Mouse (Mus musculus): Measurements from ENCODE around the gene Auts2.

Auts2 gene

DNA sequence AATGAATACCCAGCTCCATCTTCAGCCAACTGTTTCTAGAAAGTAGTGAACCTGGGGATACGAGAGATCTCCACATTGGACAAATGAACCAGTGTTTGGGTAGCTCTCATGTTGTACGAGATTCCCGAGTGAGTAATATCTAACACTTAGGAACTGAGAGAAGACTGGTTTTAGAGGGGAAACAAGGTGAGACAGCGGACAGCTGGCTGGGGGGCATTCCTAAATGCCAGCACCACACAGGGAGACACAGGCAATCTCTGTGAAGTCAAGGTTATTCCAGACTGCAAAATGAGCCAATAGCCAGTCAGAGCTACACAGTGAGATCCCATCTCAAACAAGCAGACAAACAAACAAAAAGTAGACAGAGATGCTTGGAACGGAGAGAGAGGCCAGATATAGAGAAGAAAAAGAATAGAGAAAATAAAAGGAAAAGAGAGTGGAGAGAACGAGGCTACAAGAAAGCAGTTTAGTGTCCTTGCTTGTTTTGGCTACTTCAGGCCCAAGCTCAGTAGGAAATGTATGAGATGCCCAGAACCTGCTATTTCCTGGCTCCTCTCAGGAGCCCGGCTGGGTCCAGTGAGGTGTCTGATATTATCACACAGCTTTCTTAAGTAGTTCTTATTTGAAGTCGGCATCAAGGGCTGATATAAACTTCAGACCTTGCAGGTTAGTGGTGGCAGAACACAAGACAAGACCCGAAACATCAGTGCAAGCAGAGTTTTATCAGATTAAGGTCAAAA is 224.9 kb downstream of the Auts2 start:
- H3K36me3 ChIP-seq (ENCODE audit: control insufficient read depth, insufficient read depth, low read length, poor library complexity, severe bottlenecking) = no peaks in the 10 kb centered on the region
- DNase-seq (ENCODE audit: low read depth, low spot score) = no peak
- no peaks in the 10 kb centered on the region for H3K27me3 ChIP-seq (ENCODE audit: control insufficient read depth, insufficient read depth, low read length, poor library complexity, severe bottlenecking)

DNA sequence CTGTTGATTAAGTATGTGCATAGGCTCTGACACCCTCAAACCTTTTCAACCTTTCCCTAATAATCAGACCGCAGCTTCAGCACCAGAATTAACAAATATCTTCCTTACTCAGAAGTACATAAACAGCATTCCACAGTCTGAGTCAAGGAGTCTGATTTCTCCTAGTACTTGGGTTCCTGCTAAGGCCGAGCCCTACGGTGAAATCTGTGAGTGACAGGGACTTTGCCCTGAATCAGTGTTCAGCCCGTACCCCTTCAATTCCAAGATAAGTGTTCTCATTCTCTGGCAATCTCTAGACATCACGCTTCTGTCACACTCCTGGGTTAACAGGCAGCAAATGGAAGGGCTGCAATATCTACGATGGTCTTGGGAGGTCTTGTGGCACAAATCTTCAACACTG is 226.2 kb downstream of the Auts2 start:
- no peaks in the 10 kb centered on the region for H3K36me3 ChIP-seq (ENCODE audit: control insufficient read depth, insufficient read depth, low read length, poor library complexity, severe bottlenecking)
- no peak for DNase-seq (ENCODE audit: low read depth, low spot score)
- H3K27me3 ChIP-seq (ENCODE audit: control insufficient read depth, insufficient read depth, low read length, poor library complexity, severe bottlenecking) = no peaks in the 10 kb centered on the region

DNA sequence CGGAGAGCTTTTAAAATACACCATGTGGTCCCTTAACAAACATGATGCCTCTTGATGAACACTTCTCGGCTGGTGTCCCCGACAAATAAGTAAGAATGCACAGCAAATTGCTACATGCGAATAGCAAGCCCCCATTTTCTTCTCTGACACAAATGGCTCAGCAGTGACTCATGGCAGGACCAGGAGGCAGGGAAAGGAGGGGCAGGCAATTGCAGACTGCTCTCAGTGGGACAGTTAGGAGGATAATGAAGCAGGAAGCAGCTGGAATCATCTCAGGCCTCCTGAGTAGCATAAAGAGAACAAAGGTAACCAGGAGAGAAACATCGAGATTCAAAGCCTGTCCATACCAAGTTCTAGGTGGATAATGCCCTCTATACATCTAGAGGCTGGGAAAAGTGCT is 228.8 kb downstream of the Auts2 start:
- DNase-seq (ENCODE audit: low read depth, low spot score) = no peak
- H3K27me3 ChIP-seq (ENCODE audit: control insufficient read depth, insufficient read depth, low read length, poor library complexity, severe bottlenecking) = no peaks in the 10 kb centered on the region
- H3K36me3 ChIP-seq (ENCODE audit: control insufficient read depth, insufficient read depth, low read length, poor library complexity, severe bottlenecking) = no peaks in the 10 kb centered on the region

DNA sequence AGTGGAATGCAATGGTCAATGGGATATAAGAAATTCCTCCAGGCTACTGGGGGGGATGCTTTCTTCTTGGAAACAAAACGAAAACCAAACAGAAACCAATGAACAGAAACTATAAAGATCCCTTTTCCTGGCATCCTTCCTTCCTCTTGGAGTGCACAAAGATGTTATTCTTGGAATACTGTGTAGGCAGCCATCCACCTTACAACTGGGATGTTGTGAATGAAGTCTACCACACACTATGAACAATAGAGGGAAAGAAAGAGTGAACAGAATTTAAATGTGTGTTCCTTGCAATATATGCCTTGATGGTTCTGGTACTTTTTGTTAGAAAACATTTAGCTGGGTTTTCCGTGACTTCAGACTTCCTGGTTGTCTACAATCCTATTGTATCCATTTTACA is 236.1 kb downstream of the Auts2 start:
- Histone ChIP-seq H3K36me3 (ENCODE audit: control insufficient read depth, insufficient read depth, low read length, poor library complexity, severe bottlenecking) (no peaks in the 10 kb centered on the region), H3K27me3 (ENCODE audit: control insufficient read depth, insufficient read depth, low read length, poor library complexity, severe bottlenecking) (no peaks in the 10 kb centered on the region)
- no peak for DNase-seq (ENCODE audit: low read depth, low spot score)

DNA sequence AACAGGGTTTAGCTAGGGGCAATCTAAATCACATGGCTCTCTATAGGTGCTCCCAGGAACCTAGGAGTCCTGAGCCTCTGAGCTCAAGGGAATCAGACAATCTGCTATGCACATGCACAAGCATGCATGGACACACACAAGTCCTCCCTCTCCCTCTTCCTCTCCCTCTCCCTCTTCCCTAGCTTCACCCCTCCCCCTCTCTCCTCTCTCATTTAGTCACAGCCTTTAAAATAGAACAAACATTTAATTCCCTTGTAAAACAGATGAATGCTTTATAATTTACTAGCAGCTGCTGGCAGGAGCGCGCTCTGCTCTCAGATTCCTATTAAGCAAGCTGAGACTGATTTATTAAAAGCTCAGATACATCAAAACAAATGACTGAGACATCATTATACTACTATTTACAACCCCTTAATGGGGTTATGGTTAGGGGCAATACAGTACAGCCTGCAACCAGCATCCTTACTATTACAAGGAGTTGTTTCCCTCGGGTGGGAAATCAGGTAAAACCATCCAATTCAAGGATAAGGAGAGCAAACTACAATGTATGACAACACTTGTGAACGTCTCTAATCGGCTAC is 237.7 kb downstream of the Auts2 start:
- DNase-seq (ENCODE audit: low read depth, low spot score) = no peak
- Histone ChIP-seq H3K27me3 (ENCODE audit: control insufficient read depth, insufficient read depth, low read length, poor library complexity, severe bottlenecking) (no peaks in the 10 kb centered on the region), H3K36me3 (ENCODE audit: control insufficient read depth, insufficient read depth, low read length, poor library complexity, severe bottlenecking) (no peaks in the 10 kb centered on the region)

DNA sequence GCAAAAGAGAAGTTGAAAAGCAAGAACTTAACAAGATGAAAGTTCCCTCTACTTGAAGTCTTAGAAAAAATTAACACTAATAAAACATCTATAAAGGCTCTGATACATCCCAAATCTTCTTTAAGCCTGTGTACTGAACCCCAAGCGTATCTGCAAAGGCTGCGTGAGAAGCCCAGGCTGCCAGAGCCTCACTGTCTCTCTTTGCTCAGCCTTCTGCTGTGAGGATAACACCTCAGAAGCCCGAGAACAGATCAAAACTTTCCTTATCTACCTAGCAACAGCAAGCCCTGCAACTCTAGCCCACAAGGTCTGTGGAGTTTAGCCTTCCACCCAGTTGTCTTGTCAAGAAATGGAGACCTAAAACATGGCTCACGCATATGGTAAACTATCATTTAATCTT is 240.4 kb downstream of the Auts2 start:
- H3K36me3 ChIP-seq (ENCODE audit: control insufficient read depth, insufficient read depth, low read length, poor library complexity, severe bottlenecking) = no peaks in the 10 kb centered on the region
- DNase-seq (ENCODE audit: low read depth, low spot score) = no peak
- no peaks in the 10 kb centered on the region for H3K27me3 ChIP-seq (ENCODE audit: control insufficient read depth, insufficient read depth, low read length, poor library complexity, severe bottlenecking)

DNA sequence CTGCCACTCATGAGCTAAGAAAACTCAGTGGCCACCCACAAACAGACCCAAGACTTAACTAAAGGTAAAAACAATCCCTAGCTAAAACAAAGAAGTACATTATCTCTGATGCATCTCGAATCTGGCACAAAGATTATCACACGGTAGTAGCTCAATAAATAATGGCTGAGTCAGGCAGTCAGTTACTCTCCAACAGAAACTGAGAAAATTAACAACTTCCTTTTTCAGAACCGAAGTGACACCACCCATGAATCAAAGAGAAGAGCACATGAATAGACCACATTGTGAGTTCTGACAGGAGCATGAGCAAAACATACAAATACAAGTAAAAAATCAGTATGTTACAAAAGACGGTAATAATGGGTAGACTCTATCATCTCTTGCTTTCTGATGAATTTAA is 242.3 kb downstream of the Auts2 start:
- DNase-seq (ENCODE audit: low read depth, low spot score) = no peak
- Histone ChIP-seq H3K36me3 (ENCODE audit: control insufficient read depth, insufficient read depth, low read length, poor library complexity, severe bottlenecking) (no peaks in the 10 kb centered on the region), H3K27me3 (ENCODE audit: control insufficient read depth, insufficient read depth, low read length, poor library complexity, severe bottlenecking) (no peaks in the 10 kb centered on the region)

DNA sequence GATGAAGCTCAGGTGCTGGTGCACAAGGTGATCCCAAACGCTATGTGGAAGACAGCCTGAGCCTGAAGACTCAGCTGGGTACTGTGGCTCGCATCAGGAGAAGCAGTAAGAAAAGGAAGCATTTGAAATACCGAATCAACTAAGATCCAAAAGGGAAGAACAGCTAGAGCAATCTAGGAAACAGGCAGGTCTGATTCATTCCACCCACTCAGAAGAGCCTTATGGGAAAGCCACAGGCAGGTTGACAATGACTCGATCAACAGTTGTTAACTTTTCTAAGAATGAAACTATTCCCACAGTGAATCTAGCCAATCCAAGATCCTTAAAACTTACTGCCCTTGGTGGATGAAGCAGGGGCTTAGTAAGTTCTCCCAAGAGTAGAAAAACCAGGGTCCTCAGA is 243.4 kb downstream of the Auts2 start:
- H3K27me3 ChIP-seq (ENCODE audit: control insufficient read depth, insufficient read depth, low read length, poor library complexity, severe bottlenecking) = no peaks in the 10 kb centered on the region

DNA sequence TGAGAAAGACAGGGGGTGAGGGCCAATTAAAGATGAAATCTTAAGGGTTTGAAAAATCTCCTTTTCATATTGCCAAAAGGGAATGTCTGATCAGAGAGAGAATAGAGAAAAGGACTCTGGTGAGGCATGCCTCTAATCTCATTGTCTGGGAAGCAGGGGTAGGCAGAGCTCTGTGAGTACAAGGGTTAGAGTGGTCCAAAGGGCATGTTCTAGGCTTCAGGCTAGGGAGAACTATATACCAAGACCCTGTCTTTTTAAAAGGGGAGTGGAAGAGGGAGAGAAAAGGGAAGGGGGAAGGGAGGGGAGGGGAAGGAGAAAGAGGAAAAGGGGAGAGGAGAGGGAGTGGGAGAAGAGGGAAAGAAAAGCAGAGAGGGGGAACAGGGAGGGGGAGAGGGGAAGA is 244.1 kb downstream of the Auts2 start:
- no peak for DNase-seq (ENCODE audit: low read depth, low spot score)
- H3K27me3 ChIP-seq (ENCODE audit: control insufficient read depth, insufficient read depth, low read length, poor library complexity, severe bottlenecking) = no peaks in the 10 kb centered on the region
- H3K36me3 ChIP-seq (ENCODE audit: control insufficient read depth, insufficient read depth, low read length, poor library complexity, severe bottlenecking) = no peaks in the 10 kb centered on the region

More for the DNA sequence above, 243.4 kb downstream of the Auts2 start:
- DNase-seq (ENCODE audit: low read depth, low spot score) = no peak
- no peaks in the 10 kb centered on the region for H3K36me3 ChIP-seq (ENCODE audit: control insufficient read depth, insufficient read depth, low read length, poor library complexity, severe bottlenecking)

DNA sequence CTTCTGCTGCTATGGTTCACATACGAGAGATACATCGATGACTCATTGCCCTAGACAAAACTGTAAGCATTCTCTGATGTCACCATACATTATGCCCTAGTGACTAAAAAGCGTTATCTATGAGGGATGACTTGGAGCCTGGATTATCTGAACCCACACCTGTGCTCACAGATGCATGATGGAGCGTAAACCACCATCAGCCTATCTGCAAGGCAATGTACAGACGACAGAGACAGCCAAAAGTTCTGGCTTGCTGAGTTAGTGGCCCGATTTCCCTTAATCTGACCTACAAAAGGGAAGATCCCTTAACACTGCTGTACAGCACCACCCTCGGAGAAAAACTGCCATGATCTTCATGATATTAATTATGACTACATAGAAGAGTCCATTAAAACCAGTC is 245.8 kb downstream of the Auts2 start:
- H3K27me3 ChIP-seq (ENCODE audit: control insufficient read depth, insufficient read depth, low read length, poor library complexity, severe bottlenecking) = no peaks in the 10 kb centered on the region
- no peak for DNase-seq (ENCODE audit: low read depth, low spot score)
- no peaks in the 10 kb centered on the region for H3K36me3 ChIP-seq (ENCODE audit: control insufficient read depth, insufficient read depth, low read length, poor library complexity, severe bottlenecking)

DNA sequence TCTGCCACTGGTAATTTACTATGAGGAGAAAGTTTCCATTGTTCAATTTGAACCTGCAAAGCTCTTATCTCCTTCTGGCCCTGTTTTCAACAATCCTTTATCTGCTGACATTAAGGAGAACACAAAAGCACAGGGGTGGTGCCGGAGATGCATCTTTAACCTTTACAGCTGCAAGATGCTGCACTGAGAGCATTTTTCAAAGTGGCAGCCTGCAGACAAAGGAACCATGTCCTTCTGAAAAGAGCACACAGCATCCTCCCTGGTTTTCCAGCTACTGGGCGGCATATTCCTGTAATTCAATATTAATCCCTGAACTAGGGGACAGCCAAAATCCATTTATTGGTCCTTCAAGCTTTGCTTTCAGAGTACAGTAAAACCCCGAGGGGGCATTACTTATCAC is 248.7 kb downstream of the Auts2 start:
- Histone ChIP-seq H3K27me3 (ENCODE audit: control insufficient read depth, insufficient read depth, low read length, poor library complexity, severe bottlenecking) (no peaks in the 10 kb centered on the region), H3K36me3 (ENCODE audit: control insufficient read depth, insufficient read depth, low read length, poor library complexity, severe bottlenecking) (no peaks in the 10 kb centered on the region)
- DNase-seq (ENCODE audit: low read depth, low spot score) = no peak

DNA sequence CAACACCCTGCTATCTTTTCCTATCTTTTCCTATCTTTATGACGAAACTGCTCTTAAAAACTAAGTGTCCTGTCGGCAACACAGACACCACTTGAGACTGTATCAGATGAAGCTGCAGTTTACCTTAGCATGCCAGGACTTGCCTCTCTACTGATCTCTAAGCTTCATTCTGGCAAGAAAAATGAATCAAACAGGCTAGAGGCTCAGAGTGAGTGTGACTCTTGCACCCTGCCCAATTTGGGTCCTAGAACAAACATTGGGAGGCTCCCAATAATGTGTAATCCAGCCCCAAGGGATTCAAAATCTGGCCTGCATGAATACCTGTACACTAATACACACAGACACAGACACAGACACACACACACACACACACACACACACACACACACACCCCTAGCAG is 250.2 kb downstream of the Auts2 start:
- Histone ChIP-seq H3K27me3 (ENCODE audit: control insufficient read depth, insufficient read depth, low read length, poor library complexity, severe bottlenecking) (no peaks in the 10 kb centered on the region), H3K36me3 (ENCODE audit: control insufficient read depth, insufficient read depth, low read length, poor library complexity, severe bottlenecking) (no peaks in the 10 kb centered on the region)
- DNase-seq (ENCODE audit: low read depth, low spot score) = no peak

DNA sequence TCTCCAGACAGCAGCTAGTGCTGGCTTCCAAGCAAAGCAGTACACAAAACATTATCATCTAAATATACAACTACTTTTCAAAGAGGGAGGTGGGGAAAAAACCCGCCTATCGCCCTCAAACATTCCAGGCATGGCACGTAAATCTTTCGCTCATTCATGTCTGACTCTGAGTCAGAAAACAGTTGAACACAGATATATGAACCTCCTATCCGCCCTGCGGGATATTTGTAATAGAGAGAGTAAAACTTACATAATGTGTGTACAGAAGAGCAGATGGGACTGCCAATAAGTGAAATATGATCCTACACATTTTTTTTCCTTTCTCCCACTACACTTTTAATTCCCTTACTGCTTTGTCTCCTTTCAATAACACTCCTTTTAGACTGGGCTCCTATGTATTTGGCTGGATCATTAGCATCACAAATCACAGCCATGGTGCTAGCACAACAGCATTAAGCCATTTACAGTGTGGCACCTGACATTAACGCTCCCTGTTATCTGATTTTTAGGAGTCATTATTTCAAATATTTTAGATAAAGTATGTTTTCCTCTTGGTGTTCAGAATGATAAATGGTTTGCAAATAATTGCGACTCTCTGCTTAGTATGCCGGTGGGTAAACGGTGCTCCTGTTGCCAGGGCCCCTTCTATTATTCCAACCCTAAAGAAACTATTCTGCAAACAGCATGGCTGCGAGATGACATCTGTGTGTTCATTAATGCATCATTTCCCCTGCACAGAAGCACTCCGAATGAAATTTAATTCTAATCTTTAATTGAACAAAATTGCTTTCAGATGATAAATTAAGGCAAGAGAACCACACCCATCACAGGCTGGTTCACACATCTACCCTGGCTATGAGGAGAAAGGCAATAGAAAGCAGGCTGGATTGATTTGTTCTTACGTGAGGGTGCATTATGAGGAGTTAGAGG is 252.3 kb downstream of the Auts2 start:
- H3K36me3 ChIP-seq (ENCODE audit: control insufficient read depth, insufficient read depth, low read length, poor library complexity, severe bottlenecking) = no peaks in the 10 kb centered on the region
- no peaks in the 10 kb centered on the region for H3K27me3 ChIP-seq (ENCODE audit: control insufficient read depth, insufficient read depth, low read length, poor library complexity, severe bottlenecking)
- no peak for DNase-seq (ENCODE audit: low read depth, low spot score)

DNA sequence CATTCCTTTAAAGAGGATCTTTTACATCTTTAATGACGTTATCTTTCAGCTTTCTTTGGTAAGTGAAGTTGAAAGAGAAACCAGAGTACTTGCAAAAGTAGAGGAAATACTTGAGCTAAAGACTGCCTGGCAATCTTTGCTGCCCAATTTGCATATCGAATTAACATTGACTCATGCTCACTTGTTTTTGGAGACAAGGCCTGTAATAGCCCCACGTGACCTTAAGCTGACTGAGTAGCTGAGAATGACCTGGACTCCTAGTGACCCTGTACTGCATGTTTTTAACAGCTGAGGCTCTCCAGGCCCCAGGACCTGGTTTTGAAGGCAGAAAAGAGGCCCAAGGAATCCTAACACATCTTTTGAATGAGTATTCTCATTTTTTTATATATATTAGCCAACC is 259.4 kb downstream of the Auts2 start:
- DNase-seq (ENCODE audit: low read depth, low spot score) = no peak
- Histone ChIP-seq H3K27me3 (ENCODE audit: control insufficient read depth, insufficient read depth, low read length, poor library complexity, severe bottlenecking) (no peaks in the 10 kb centered on the region), H3K36me3 (ENCODE audit: control insufficient read depth, insufficient read depth, low read length, poor library complexity, severe bottlenecking) (no peaks in the 10 kb centered on the region)
